Mouse (Mus musculus) ES-Bruce4 (cell line): Measurements from ENCODE around the gene Pcnp.

Experiments used
- CTCF ChIP-seq: IDR thresholded peaks from one replicate; pipeline ENCODE4 v1.8.1; 2011; ENCODE audit warnings: low read depth, low read length
- EP300 ChIP-seq: IDR thresholded peaks from 2 replicates; pipeline ENCODE4 v1.6.1; 2011; ENCODE audit warnings: low read depth, low read length; ENCODE audit not compliant: insufficient read depth

DNA sequence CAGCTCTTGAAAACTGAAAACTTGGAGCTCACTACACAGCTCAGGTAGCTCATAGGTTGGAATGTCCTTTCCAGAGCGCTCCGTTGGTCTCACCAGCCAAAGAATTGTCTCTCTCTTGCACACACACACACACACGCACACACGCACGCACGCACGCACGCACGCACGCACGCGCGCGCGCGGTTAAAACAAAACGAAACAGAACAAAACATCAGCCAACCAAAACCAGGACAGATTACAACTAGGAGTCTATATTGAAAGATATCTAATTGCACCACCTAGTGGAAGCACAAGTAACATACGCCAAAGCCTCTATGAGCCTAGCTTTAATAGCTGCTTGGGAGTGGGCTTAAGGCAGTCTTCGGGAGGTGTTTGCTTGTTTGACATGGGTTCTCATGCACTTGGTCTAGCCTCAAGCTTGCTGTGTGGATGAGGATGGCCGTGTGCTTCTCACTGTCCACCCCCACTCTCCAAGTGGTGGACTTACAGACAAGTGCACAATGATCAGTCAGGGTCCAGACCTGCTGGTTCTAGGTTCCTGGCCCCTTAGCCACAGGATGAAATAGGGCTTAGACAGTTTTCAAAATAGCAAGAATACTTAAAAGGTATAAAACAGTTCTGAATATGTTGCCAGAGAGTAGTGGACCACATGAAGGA is 34.9 kb upstream of the Pcnp start:
- TF ChIP-seq CTCF, result peak; percentile 1
- no peak for TF ChIP-seq EP300
